Mouse (Mus musculus) spleen, postnatal 4 days (tissue): ENCODE measurements around the gene Abhd14a.

Experiments
- DNase-seq, 2 experiments: peaks; one replicate each; pipeline ENCODE4 v3.0.0; 2022; ENCODE audit warnings: low spot score in 2 of 2

The Abhd14a gene

GRCm38 (mm10) chr9:106411729-106412128 is 35.7 kb downstream of the Abhd14a start:
- no peak for DNase-seq

GRCm38 (mm10) chr9:106411091-106411594 is 36.3 kb downstream of the Abhd14a start:
- DNase-seq, result peak in 1 of 2 experiments; percentile 50

- no peak for DNase-seq
These were observed 37.3 kb downstream of the Abhd14a start for GRCm38 (mm10) chr9:106410086-106410650.

GRCm38 (mm10) chr9:106409096-106409495 is 38.4 kb downstream of the Abhd14a start:
- DNase-seq, result no peak

GRCm38 (mm10) chr9:106406443-106407078 is 40.9 kb downstream of the Abhd14a start:
- no peak for DNase-seq

- DNase-seq, result no peak
These were observed 42.2 kb downstream of the Abhd14a start for GRCm38 (mm10) chr9:106405275-106405674.

GRCm38 (mm10) chr9:106402607-106403375 is 44.7 kb downstream of the Abhd14a start:
- DNase-seq, result no peak

- DNase-seq, result peak in 1 of 2 experiments; percentile 59
These were observed 45.3 kb downstream of the Abhd14a start for GRCm38 (mm10) chr9:106402149-106402548.

- DNase-seq, result no peak
These were observed 47.7 kb downstream of the Abhd14a start for GRCm38 (mm10) chr9:106399808-106400207.

GRCm38 (mm10) chr9:106398667-106399311 is 48.7 kb downstream of the Abhd14a start:
- DNase-seq, result peak in 1 of 2 experiments; percentile 55

GRCm38 (mm10) chr9:106397733-106398132 is 49.7 kb downstream of the Abhd14a start:
- DNase-seq, result no peak

GRCm38 (mm10) chr9:106394649-106395602 is 52.6 kb downstream of the Abhd14a start:
- no peak for DNase-seq

- no peak for DNase-seq
These were observed 53.9 kb downstream of the Abhd14a start for GRCm38 (mm10) chr9:106393548-106393947.

GRCm38 (mm10) chr9:106392828-106393527 is 54.5 kb downstream of the Abhd14a start:
- no peak for DNase-seq
